ENCODE assay signal across 8 mouse cellular contexts in the genomic region with DNA sequence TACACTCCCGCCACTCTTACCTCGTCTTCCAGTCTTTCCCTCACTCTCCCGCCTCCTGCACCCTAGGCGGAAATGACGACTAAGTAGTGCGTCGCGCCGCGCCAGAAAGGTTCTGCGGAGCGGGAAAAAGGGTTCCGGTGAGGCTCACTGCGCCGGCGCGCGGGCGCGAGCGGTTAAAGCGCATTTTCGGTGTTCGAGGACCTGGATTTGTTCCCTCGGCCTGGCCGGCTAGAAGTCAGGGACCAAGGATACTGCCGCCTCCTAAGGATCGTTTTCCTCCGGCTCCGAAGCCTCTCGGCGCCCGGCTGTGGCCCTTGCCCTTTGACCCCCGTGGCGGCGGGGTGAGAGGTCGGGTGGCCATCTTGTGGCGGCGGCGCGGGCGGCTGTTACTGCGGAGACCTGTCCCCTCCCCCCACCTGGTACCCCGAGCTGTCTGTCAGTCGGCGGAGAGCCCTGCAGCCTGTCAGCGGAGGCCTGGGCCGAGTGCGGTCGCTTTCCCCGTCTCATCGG. TPM values are rescaled to one million over a fixed set of nuclear protein-coding genes. Genes with fewer than 3 reads are reported as not detected.
DNase-seq lines count a peak whose midpoint lies in the region; ATAC-seq and TF ChIP-seq lines count a peak whose summit lies in the region.

A gene (minus strand): TSS at position 80 of the 510 bp plus-strand sequence.
A gene (plus strand): TSS at position 144 of the 510 bp plus-strand sequence.

- no peaks in the 10 kb centered on the region for H3K9me3 ChIP-seq in hindbrain, postnatal 0 days (ENCODE audit: low read length)

- H3K27ac ChIP-seq in gastrocnemius, adult 2 months = peak within 1 kb of the TSS; percentile 99
- peak within 1 kb of the TSS; percentile 90 for H3K27ac ChIP-seq in hindbrain, postnatal 0 days
- H3K27ac ChIP-seq in left cerebral cortex, adult 2 months = peak within 1 kb of the TSS; percentile 93

- H3K4me2 ChIP-seq in hindbrain, postnatal 0 days (ENCODE audit: low read depth, low read length) = peak within 1 kb of the TSS; percentile 83

- TF ChIP-seq CTCF in gastrocnemius, adult 2 months (IDR thresholded peaks at IDR 0.05) = no peak
- no peak for TF ChIP-seq CTCF in hindbrain, postnatal 0 days (IDR thresholded peaks at IDR 0.05; ENCODE audit: low read depth)
- TF ChIP-seq CTCF in left cerebral cortex, adult 2 months (IDR thresholded peaks at IDR 0.05) = no peak; the same call in 1 of the 2 replicates

- WGBS in hindbrain, postnatal 0 days = under 1% methylated on average over 51 of the region's 52 CpGs

- H3K9ac ChIP-seq in hindbrain, postnatal 0 days (replicated peaks; ENCODE audit: low read length) = peak within 1 kb of the TSS; percentile 83

- peak; percentile 96 for ATAC-seq in hindbrain, postnatal 0 days
- peak; percentile 90 for ATAC-seq in megakaryocyte, adult 5-6 weeks (ENCODE audit: poor library complexity, severe bottlenecking)

- intact Hi-C loops in gastrocnemius, adult 2 months (cut with DNase I) = no loop called here
- intact Hi-C loops in left cerebral cortex, adult 2 months (cut with DNase I) = loop anchor here (5.0 kb wide), 1 partner anchor 291 kb away; a partner anchor contains a TSS

- DNase-seq in WW6 (ENCODE audit: low read depth, low spot score) = peak; percentile 85
- DNase-seq in cerebellum, postnatal 4 days (ENCODE audit: low spot score in 2 of 2) = peak; percentile 89 to 94
- DNase-seq in gastrocnemius, adult 2 months = peak; percentile 94
- peak; percentile 98 for DNase-seq in hindbrain, postnatal 0 days (ENCODE audit: low spot score)
- peak; percentile 92 to 97 for DNase-seq in left cerebral cortex, adult 2 months (ENCODE audit: extremely low spot score in 1 of 2, low spot score in 2 of 2)
- DNase-seq in right cerebral cortex, adult 2 months (ENCODE audit: low spot score in 2 of 2) = peak; percentile 95 to 96
- DNase-seq in urinary bladder, postnatal 14 days (ENCODE audit: low spot score) = peak; percentile 94

- peaks cover 25% of the 10 kb centered on the region for H3K4me1 ChIP-seq in hindbrain, postnatal 0 days (ENCODE audit: insufficient read depth, low read length)

- no peaks in the 10 kb centered on the region for H3K36me3 ChIP-seq in hindbrain, postnatal 0 days (ENCODE audit: insufficient read depth, low read length)

- no peaks in the 10 kb centered on the region for H3K27me3 ChIP-seq in hindbrain, postnatal 0 days (ENCODE audit: insufficient read depth, low read length)

- H3K4me3 ChIP-seq in gastrocnemius, adult 2 months = peak within 1 kb of the TSS; percentile 99
- H3K4me3 ChIP-seq in hindbrain, postnatal 0 days (ENCODE audit: low read length) = peak within 1 kb of the TSS; percentile 63
- H3K4me3 ChIP-seq in left cerebral cortex, adult 2 months = peak within 1 kb of the TSS; percentile 89

RNA-seq across cellular contexts. Expression of the first gene that starts in this region (rescaled TPM):
- 10 to 100 TPM; 21.3 to 23.0 TPM for total RNA-seq in gastrocnemius, adult 2 months (2021)
- total RNA-seq in hindbrain, postnatal 0 days (2014; rRNA removed) = 18.2 and 19.4 TPM in 2 replicates
- 9.5 and 10.3 TPM in 2 replicates for polyA plus RNA-seq in hindbrain, postnatal 0 days (2015; fragmentation: Nextera tagmentation; extraction: Ambion mirVana)
- total RNA-seq in left cerebral cortex, adult 2 months (2021) = 10 to 100 TPM; 20.6 to 22.7 TPM
- 11.7 and 22.2 TPM in 2 replicates for total RNA-seq in megakaryocyte, adult 5-6 weeks (2015)
- 18.7 and 19.7 TPM in 2 replicates for total RNA-seq in megakaryocyte, adult 5-6 weeks (2017)

RNA-seq across cellular contexts. Expression of the second gene that starts in this region (rescaled TPM):
- total RNA-seq in gastrocnemius, adult 2 months (2021) = 10 to 100 TPM; 30.2 to 31.9 TPM
- total RNA-seq in hindbrain, postnatal 0 days (2014; rRNA removed) = 26.3 and 31.3 TPM in 2 replicates
- 19.8 and 20.4 TPM in 2 replicates for polyA plus RNA-seq in hindbrain, postnatal 0 days (2015; fragmentation: Nextera tagmentation; extraction: Ambion mirVana)
- total RNA-seq in left cerebral cortex, adult 2 months (2021) = 10 to 100 TPM; 58.3 to 61.4 TPM
- 26.7 and 26.9 TPM in 2 replicates for total RNA-seq in megakaryocyte, adult 5-6 weeks (2015)
- 17.0 and 21.7 TPM in 2 replicates for total RNA-seq in megakaryocyte, adult 5-6 weeks (2017)

Comparison
In these comparisons a context has a peak if more than half of its experiments do, and no peak if none do; other contexts are left out.
1. Peak in every context shown above with its lines: DNase-seq, ATAC-seq, H3K4me3 ChIP-seq and H3K27ac ChIP-seq.